Comparison of ENCODE assay signal across 10 mouse cellular contexts in the genomic region with DNA sequence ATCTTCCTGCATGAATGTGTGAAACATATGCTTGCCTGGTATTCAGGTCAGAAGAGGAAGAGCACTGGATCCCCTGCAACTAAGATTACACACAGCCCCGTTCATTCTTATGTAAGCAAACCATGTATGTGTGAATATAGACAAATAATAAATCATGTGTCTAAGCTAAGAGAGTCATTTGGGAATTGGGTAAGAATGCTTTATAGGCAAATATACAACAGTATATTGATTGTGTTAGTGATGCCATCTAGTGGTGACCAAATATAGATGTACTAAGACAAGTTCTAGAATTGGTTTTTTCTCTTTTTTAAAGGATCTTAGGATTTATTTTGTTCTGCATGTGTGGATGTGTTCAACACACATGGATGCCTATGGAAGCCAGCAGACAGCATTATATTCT. TPM values are rescaled to one million over a fixed set of nuclear protein-coding genes. Genes with fewer than 3 reads are reported as not detected.
DNase-seq lines count a peak whose midpoint lies in the region; ATAC-seq and TF ChIP-seq lines count a peak whose summit lies in the region.
"Had no signal": no experiment of that assay in that cellular context is flagged by ENCODE, and none has a peak within 500 bp of the region (broad histone marks: within the 10 kb centered on the region; RNA-seq: fewer than 3 reads in every experiment).

No protein-coding gene starts in this region.

- H3K27me3 ChIP-seq in forebrain, postnatal 0 days (ENCODE audit: insufficient read depth, low read length), result no peaks in the 10 kb centered on the region
- no peaks in the 10 kb centered on the region for H3K27me3 ChIP-seq in forebrain, embryonic 10.5 days (ENCODE audit: poor library complexity, severe bottlenecking)
- H3K27me3 ChIP-seq in midbrain, embryonic 14.5 days (ENCODE audit: control insufficient read depth, insufficient read depth, low read length), result no peaks in the 10 kb centered on the region
- H3K27me3 ChIP-seq in midbrain, embryonic 16.5 days (ENCODE audit: control insufficient read depth, insufficient read depth, low read depth, low read length), result no peaks in the 10 kb centered on the region
- H3K27me3 ChIP-seq: midbrain, embryonic 12.5 days had no signal

- no peak overlapping the region for H3K27ac ChIP-seq in forebrain, postnatal 0 days (ENCODE audit: low read depth, low read length)
- no peak overlapping the region for H3K27ac ChIP-seq in forebrain, embryonic 10.5 days
- no peak overlapping the region for H3K27ac ChIP-seq in midbrain, embryonic 14.5 days (replicated peaks; ENCODE audit: low read depth, low read length)
- no peak overlapping the region for H3K27ac ChIP-seq in midbrain, embryonic 16.5 days (ENCODE audit: low read length)
- H3K27ac ChIP-seq: midbrain, embryonic 12.5 days had no signal

- no peaks in the 10 kb centered on the region for H3K9me3 ChIP-seq in forebrain, postnatal 0 days (ENCODE audit: low read length)
- no peaks in the 10 kb centered on the region for H3K9me3 ChIP-seq in forebrain, embryonic 10.5 days
- no peaks in the 10 kb centered on the region for H3K9me3 ChIP-seq in midbrain, embryonic 14.5 days (ENCODE audit: control insufficient read depth, low read length)
- H3K9me3 ChIP-seq in midbrain, embryonic 16.5 days (replicated peaks; ENCODE audit: control insufficient read depth, low read length, poor library complexity, severe bottlenecking), result no peaks in the 10 kb centered on the region
- H3K9me3 ChIP-seq: midbrain, embryonic 12.5 days had no signal

- no peak overlapping the region for H3K4me2 ChIP-seq in forebrain, postnatal 0 days (ENCODE audit: low read depth)
- no peak overlapping the region for H3K4me2 ChIP-seq in midbrain, embryonic 14.5 days (ENCODE audit: low read length)
- H3K4me2 ChIP-seq in midbrain, embryonic 16.5 days (ENCODE audit: low read length), result no peak overlapping the region
- H3K4me2 ChIP-seq: midbrain, embryonic 12.5 days had no signal

- peak; percentile 67 for TF ChIP-seq CTCF in forebrain, postnatal 0 days (IDR thresholded peaks at IDR 0.05; ENCODE audit: low read depth)

- no peaks in the 10 kb centered on the region for H3K4me1 ChIP-seq in forebrain, postnatal 0 days (ENCODE audit: insufficient read depth)
- no peaks in the 10 kb centered on the region for H3K4me1 ChIP-seq in forebrain, embryonic 10.5 days
- no peaks in the 10 kb centered on the region for H3K4me1 ChIP-seq in midbrain, embryonic 14.5 days (ENCODE audit: control insufficient read depth, insufficient read depth, low read length)
- H3K4me1 ChIP-seq in midbrain, embryonic 16.5 days (ENCODE audit: control insufficient read depth, insufficient read depth, low read length), result peaks cover 3% of the 10 kb centered on the region; the same call in 1 of the 2 replicates
- H3K4me1 ChIP-seq: midbrain, embryonic 12.5 days had no signal

- DNase-seq in forebrain, postnatal 0 days, result peak; percentile 37
- no peak for DNase-seq in forebrain, embryonic 10.5 days (ENCODE audit: extremely low spot score, low spot score)
- peak; percentile 75 for DNase-seq in midbrain, embryonic 14.5 days
- DNase-seq in retina, postnatal 7 days (ENCODE audit: low read depth, low spot score), result peak; percentile 3
- no peak for DNase-seq in right cerebral cortex, postnatal 4 days
- DNase-seq in layer of hippocampus, postnatal 36 days, result no peak
- DNase-seq: heart, postnatal 36 days had no signal

- WGBS in forebrain, postnatal 0 days, result 74% methylated on average over 1 of the region's 1 CpGs
- 84% methylated on average over 1 of the region's 1 CpGs for WGBS in forebrain, embryonic 10.5 days
- 85% methylated on average over 1 of the region's 1 CpGs for WGBS in midbrain, embryonic 14.5 days
- WGBS in midbrain, embryonic 16.5 days, result 86% methylated on average over 1 of the region's 1 CpGs

- H3K4me3 ChIP-seq in forebrain, postnatal 0 days (ENCODE audit: low read depth, low read length), result no peak overlapping the region
- no peak overlapping the region for H3K4me3 ChIP-seq in forebrain, embryonic 10.5 days
- no peak overlapping the region for H3K4me3 ChIP-seq in midbrain, embryonic 14.5 days (replicated peaks; ENCODE audit: low read depth, low read length)
- H3K4me3 ChIP-seq in midbrain, embryonic 16.5 days (ENCODE audit: low read depth, low read length), result no peak overlapping the region
- H3K4me3 ChIP-seq: midbrain, embryonic 12.5 days had no signal

- no peaks in the 10 kb centered on the region for H3K36me3 ChIP-seq in forebrain, postnatal 0 days (ENCODE audit: insufficient read depth)
- H3K36me3 ChIP-seq in forebrain, embryonic 10.5 days (replicated peaks), result peaks cover 13% of the 10 kb centered on the region
- peaks cover 16% of the 10 kb centered on the region for H3K36me3 ChIP-seq in midbrain, embryonic 14.5 days (ENCODE audit: control insufficient read depth, insufficient read depth, low read length)
- H3K36me3 ChIP-seq in midbrain, embryonic 16.5 days (ENCODE audit: control insufficient read depth, insufficient read depth, low read length), result no peaks in the 10 kb centered on the region

- no peak for ATAC-seq in forebrain, postnatal 0 days
- no peak for ATAC-seq in midbrain, embryonic 14.5 days (ENCODE audit: low FRiP score, low TSS enrichment)
- no peak for ATAC-seq in midbrain, embryonic 16.5 days
- 0 out of 2 replicates have a peak, but pooled peaks have one; percentile 49 for ATAC-seq in erythroid progenitor cell, adult 5-6 weeks (replicated peaks; ENCODE audit: low FRiP score, poor library complexity, severe bottlenecking)

- no peak overlapping the region for H3K9ac ChIP-seq in forebrain, postnatal 0 days
- H3K9ac ChIP-seq in midbrain, embryonic 14.5 days (replicated peaks; ENCODE audit: low read length), result no peak overlapping the region
- H3K9ac ChIP-seq in midbrain, embryonic 16.5 days (ENCODE audit: low read depth, low read length), result no peak overlapping the region
- H3K9ac ChIP-seq: midbrain, embryonic 12.5 days had no signal

RNA-seq across cellular contexts. Expression of gene Vmp1, which starts 28.0 kb away (rescaled TPM):
- total RNA-seq in forebrain, postnatal 0 days (2014; rRNA removed), result 59.5 and 66.7 TPM in 2 replicates
- polyA plus RNA-seq in forebrain, postnatal 0 days (2015; fragmentation: Nextera tagmentation; extraction: Ambion mirVana), result 130 and 131 TPM in 2 replicates
- 93.0 and 97.4 TPM in 2 replicates for polyA plus RNA-seq in forebrain, embryonic 10.5 days (2016; fragmentation: Nextera tagmentation; extraction: Ambion mirVana)
- polyA plus RNA-seq in midbrain, embryonic 14.5 days (2014; fragmentation: Nextera tagmentation; extraction: Ambion mirVana), result 129 TPM in 2 replicates
- 104 and 128 TPM in 2 replicates for polyA plus RNA-seq in midbrain, embryonic 16.5 days (2015; fragmentation: Nextera tagmentation; extraction: Ambion mirVana)
- 113 and 179 TPM in 2 replicates for total RNA-seq in erythroid progenitor cell, adult 5-6 weeks (2015; ENCODE audit: low replicate concordance)
- 73.2 and 117 TPM in 2 replicates for total RNA-seq in erythroid progenitor cell, adult 5-6 weeks (2017; ENCODE audit: low replicate concordance)
- total RNA-seq in layer of hippocampus, postnatal 36 days (2021), result 100 to 1,000 TPM; 119 to 137 TPM

RNA-seq across cellular contexts. Expression of gene Ptrh2, which starts 28.1 kb away (rescaled TPM):
- total RNA-seq in forebrain, postnatal 0 days (2014; rRNA removed), result 19.4 and 23.8 TPM in 2 replicates
- 27.3 and 29.0 TPM in 2 replicates for polyA plus RNA-seq in forebrain, postnatal 0 days (2015; fragmentation: Nextera tagmentation; extraction: Ambion mirVana)
- polyA plus RNA-seq in forebrain, embryonic 10.5 days (2016; fragmentation: Nextera tagmentation; extraction: Ambion mirVana), result 45.0 and 48.9 TPM in 2 replicates
- 30.3 and 34.9 TPM in 2 replicates for polyA plus RNA-seq in midbrain, embryonic 14.5 days (2014; fragmentation: Nextera tagmentation; extraction: Ambion mirVana)
- 29.5 and 29.8 TPM in 2 replicates for polyA plus RNA-seq in midbrain, embryonic 16.5 days (2015; fragmentation: Nextera tagmentation; extraction: Ambion mirVana)
- 6.5 and 9.6 TPM in 2 replicates for total RNA-seq in erythroid progenitor cell, adult 5-6 weeks (2015; ENCODE audit: low replicate concordance)
- total RNA-seq in erythroid progenitor cell, adult 5-6 weeks (2017; ENCODE audit: low replicate concordance), result 6.1 and 7.2 TPM in 2 replicates
- total RNA-seq in layer of hippocampus, postnatal 36 days (2021), result 10 to 100 TPM; 10.1 to 10.3 TPM

Comparison
In these comparisons a context has a peak if more than half of its experiments do, and no peak if none do; other contexts are left out.
1. DNase-seq: peak in forebrain, postnatal 0 days (single experiment), midbrain, embryonic 14.5 days (single experiment) and retina, postnatal 7 days (single experiment); none in forebrain, embryonic 10.5 days (single experiment), right cerebral cortex, postnatal 4 days (single experiment) and layer of hippocampus, postnatal 36 days (0 of 2).